Mouse (Mus musculus) hindbrain, postnatal 0 days (tissue): ENCODE results near the gene Mtcl1. TPM values are rescaled to one million over a fixed set of nuclear protein-coding genes. Genes with fewer than 3 reads are reported as not detected.

Source experiments
- ATAC-seq: fragments of 200-750 bp; cut with Nextera tagmentation; 2 replicates; pipeline ENCODE4 v1.8.0; 2017; ENCODE audit warnings: mild to moderate bottlenecking, moderate TSS enrichment, moderate library complexity
- DNase-seq: peaks from one replicate; pipeline ENCODE4 v3.0.0-alpha.2; 2015; ENCODE audit warnings: low spot score
- H3K27ac ChIP-seq: fragments of 300-500 bp; sonication (generic); 2 replicates; pipeline ENCODE4 v1.5.1; 2014; ENCODE audit warnings: mild to moderate bottlenecking
- H3K27me3 ChIP-seq: fragments of 300-500 bp; sonication (generic); 2 replicates; pipeline ENCODE4 v1.6.1; 2014; ENCODE audit warnings: low read length, mixed read lengths; ENCODE audit not compliant: insufficient read depth
- H3K36me3 ChIP-seq: fragments of 300-500 bp; sonication (generic); 2 replicates; pipeline ENCODE4 v1.6.1; 2014; ENCODE audit warnings: low read length, mixed read lengths; ENCODE audit not compliant: insufficient read depth
- H3K4me1 ChIP-seq: fragments of 300-500 bp; sonication (generic); 2 replicates; pipeline ENCODE4 v1.6.1; 2014; ENCODE audit warnings: antibody characterized with exemption, low read length, mixed read lengths; ENCODE audit not compliant: insufficient read depth
- H3K4me2 ChIP-seq: fragments of 300-500 bp; sonication (generic); 2 replicates; pipeline ENCODE4 v1.6.1; 2014; ENCODE audit warnings: low read depth, mild to moderate bottlenecking, low read length, moderate library complexity, mixed read lengths
- H3K4me3 ChIP-seq: fragments of 300-500 bp; sonication (generic); 2 replicates; pipeline ENCODE4 v1.5.1; 2014; ENCODE audit warnings: low read length
- H3K9ac ChIP-seq: fragments of 300-500 bp; sonication (generic); replicated peaks from 2 replicates; pipeline ENCODE4 v1.6.1; 2014; ENCODE audit warnings: mild to moderate bottlenecking, low read length, moderate library complexity, mixed read lengths
- H3K9me3 ChIP-seq: fragments of 300-500 bp; sonication (generic); 2 replicates; pipeline ENCODE4 v1.6.1; 2016; ENCODE audit warnings: low read length, mixed read lengths
- CTCF ChIP-seq: IDR thresholded peaks from 2 replicates; pipeline ENCODE4 v1.5.1; 2016; ENCODE audit warnings: antibody characterized with exemption, control low read depth, low read depth
- WGBS: fragments of 180-500 bp; shearing (Covaris S2); extraction: QIAGEN DNeasy Blood & Tissue Kit; methylation state at CpG from one replicate; pipeline ENCODE4 v1.1.7; 2014; 5-methylcytosine and 5-hydroxymethylcytosine counted together
- polyA plus RNA-seq: library from polyadenylated mRNA; unstranded; fragments of >200 nt; fragmentation: Nextera tagmentation; extraction: Ambion mirVana; gene quantifications from 2 replicates; pipeline ENCODE4 v1.2.1, GENCODE M21; 2015
- total RNA-seq: library from RNA; depleted of rRNA; stranded (reverse); fragments of >200 nt; gene quantifications from 2 replicates; pipeline ENCODE4 v1.2.3, GENCODE M21; 2014

The Mtcl1 gene
- total and polyA plus RNA-seq, 2 experiments from 2014 or later = 13.8 to 27.0 TPM

GRCm38 (mm10) chr17:66404883-66405590, 44.5 kb downstream of the Mtcl1 start:
- H3K4me2 ChIP-seq = peak overlapping the region; percentile 11; the same call in 1 of the 2 replicates
- DNase-seq (peak; percentile 65), ATAC-seq (peak; percentile 66)
- no peak overlapping the region for H3K4me3 ChIP-seq
- 16% methylated on average over 10 of the region's 10 CpGs for WGBS
- no peaks in the 10 kb centered on the region for H3K9me3 ChIP-seq
- no peaks in the 10 kb centered on the region for H3K27me3 ChIP-seq
- peak overlapping the region; percentile 51; the same call in 1 of the 2 replicates for H3K27ac ChIP-seq
- TF ChIP-seq CTCF = no peak
- no peaks in the 10 kb centered on the region for H3K36me3 ChIP-seq
- H3K9ac ChIP-seq = no peak overlapping the region
- peaks cover 21% of the 10 kb centered on the region for H3K4me1 ChIP-seq

- ATAC-seq = no peak
- DNase-seq = no peak
- Histone ChIP-seq H3K4me3 (no peak overlapping the region), H3K9ac (no peak overlapping the region), H3K4me2 (no peak overlapping the region), H3K9me3 (no peaks in the 10 kb centered on the region), H3K27ac (no peak overlapping the region), H3K4me1 (peaks cover 21% of the 10 kb centered on the region), H3K27me3 (no peaks in the 10 kb centered on the region), H3K36me3 (no peaks in the 10 kb centered on the region)
- 25% methylated on average over 6 of the region's 6 CpGs for WGBS
- no peak for TF ChIP-seq CTCF
Observed at GRCm38 (mm10) chr17:66402791-66403470, 46.6 kb downstream of the Mtcl1 start.

DNA sequence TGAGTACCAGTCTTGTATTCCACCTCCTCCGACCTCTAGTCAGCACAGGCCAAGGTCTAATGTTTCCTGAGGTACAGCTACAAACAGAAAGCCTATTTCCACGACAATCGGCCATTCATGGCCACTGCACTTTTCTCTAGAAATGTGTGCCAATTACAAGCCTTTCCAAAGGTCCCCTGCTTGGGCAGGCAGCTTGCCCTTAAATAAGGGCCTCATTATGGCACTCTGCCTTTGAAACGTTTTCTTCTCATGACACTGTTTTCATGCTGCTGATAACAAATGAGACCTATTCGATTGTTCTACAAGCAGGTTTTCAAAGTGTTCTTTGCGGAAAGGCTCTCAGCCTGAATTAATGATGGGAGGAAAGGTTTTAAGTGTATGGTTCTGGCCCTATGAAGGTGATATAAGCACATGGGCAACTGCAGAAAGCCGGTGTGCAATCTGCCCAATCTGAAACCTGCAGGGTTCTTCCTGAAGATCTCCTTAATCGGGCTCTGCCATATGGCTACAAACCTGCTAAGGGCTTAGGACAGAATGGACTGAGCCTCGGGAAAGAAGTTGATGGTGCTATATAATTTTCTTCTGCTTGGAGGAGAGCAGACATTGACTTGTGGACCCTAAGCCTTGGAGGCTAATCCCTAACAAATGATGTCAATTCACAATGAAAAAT, 47.8 kb downstream of the Mtcl1 start:
- ATAC-seq (peak; percentile 44; the same call in 1 of the 2 replicates), DNase-seq (peak; percentile 53)
- H3K4me3 ChIP-seq = no peak overlapping the region
- no peaks in the 10 kb centered on the region for H3K27me3 ChIP-seq
- peaks cover 21% of the 10 kb centered on the region for H3K4me1 ChIP-seq
- H3K9ac ChIP-seq = no peak overlapping the region
- 25% methylated on average over 9 of the region's 9 CpGs for WGBS
- TF ChIP-seq CTCF = no peak
- no peak overlapping the region for H3K4me2 ChIP-seq
- peak overlapping the region; percentile 60 for H3K27ac ChIP-seq
- H3K9me3 ChIP-seq = no peaks in the 10 kb centered on the region
- no peaks in the 10 kb centered on the region for H3K36me3 ChIP-seq

DNA sequence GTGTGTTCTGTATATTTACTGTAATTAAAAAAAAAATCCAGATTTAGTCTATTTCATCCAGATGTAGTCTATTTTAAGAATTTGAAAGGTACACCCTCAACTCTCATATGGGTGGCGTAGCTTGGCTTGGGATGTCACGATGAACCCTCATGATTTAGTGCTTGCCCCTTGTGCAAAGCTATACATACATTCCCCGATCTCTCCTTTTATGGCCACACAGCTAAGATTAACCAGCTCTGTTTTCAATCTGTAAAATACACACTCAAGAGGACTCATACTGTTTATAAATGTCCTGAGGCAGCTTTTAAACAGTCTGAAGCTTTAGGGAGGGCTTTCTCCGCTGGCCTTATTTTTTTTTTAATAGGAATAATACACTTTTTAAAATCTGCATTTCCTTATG, 49.8 kb downstream of the Mtcl1 start:
- no peaks in the 10 kb centered on the region for H3K9me3 ChIP-seq
- WGBS = 92% methylated on average over 4 of the region's 4 CpGs
- peaks cover 15% of the 10 kb centered on the region for H3K4me1 ChIP-seq
- H3K9ac ChIP-seq = no peak overlapping the region
- no peaks in the 10 kb centered on the region for H3K36me3 ChIP-seq
- TF ChIP-seq CTCF = no peak
- no peak overlapping the region for H3K4me3 ChIP-seq
- no peak overlapping the region for H3K27ac ChIP-seq
- no peak for ATAC-seq
- H3K4me2 ChIP-seq = no peak overlapping the region
- H3K27me3 ChIP-seq = no peaks in the 10 kb centered on the region
- no peak for DNase-seq

GRCm38 (mm10) chr17:66394571-66394970, 55.0 kb downstream of the Mtcl1 start:
- Histone ChIP-seq H3K36me3 (no peaks in the 10 kb centered on the region), H3K9ac (no peak overlapping the region), H3K27me3 (no peaks in the 10 kb centered on the region), H3K4me1 (no peaks in the 10 kb centered on the region), H3K4me2 (no peak overlapping the region), H3K9me3 (no peaks in the 10 kb centered on the region), H3K4me3 (no peak overlapping the region), H3K27ac (no peak overlapping the region)
- WGBS = 47% methylated on average over 9 of the region's 9 CpGs
- DNase-seq (no peak), ATAC-seq (peak; percentile 17; the same call in 1 of the 2 replicates)
- no peak for TF ChIP-seq CTCF

DNA sequence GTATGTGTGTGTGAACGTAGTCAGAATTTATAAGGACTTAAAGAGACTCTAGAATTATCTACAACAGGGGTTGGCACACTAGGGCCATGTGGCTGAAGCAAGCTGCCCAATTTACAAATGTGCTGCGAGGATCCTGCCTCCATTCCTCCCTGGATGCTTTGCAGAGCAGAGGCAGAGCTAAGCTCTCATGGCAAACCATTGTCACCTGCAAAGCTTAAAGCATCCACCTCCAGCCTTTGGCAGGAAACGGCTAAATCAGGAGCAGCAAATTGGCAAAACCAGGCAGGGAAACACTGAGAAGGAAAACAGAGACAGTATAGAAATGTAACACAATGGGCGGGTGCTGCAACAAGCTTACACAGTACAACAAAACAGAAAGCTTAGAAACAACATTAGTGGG, 61.2 kb downstream of the Mtcl1 start:
- peaks cover 9% of the 10 kb centered on the region; the same call in 1 of the 2 replicates for H3K36me3 ChIP-seq
- no peak for TF ChIP-seq CTCF
- H3K4me2 ChIP-seq = no peak overlapping the region
- ATAC-seq (no peak), DNase-seq (no peak)
- no peaks in the 10 kb centered on the region for H3K4me1 ChIP-seq
- H3K27ac ChIP-seq = no peak overlapping the region
- no peak overlapping the region for H3K9ac ChIP-seq
- H3K4me3 ChIP-seq = no peak overlapping the region
- no peaks in the 10 kb centered on the region for H3K9me3 ChIP-seq
- H3K27me3 ChIP-seq = no peaks in the 10 kb centered on the region
- WGBS = 74% methylated on average over 4 of the region's 4 CpGs
